Mouse (Mus musculus) layer of hippocampus, adult 2 months (tissue): ENCODE measurements around the gene Atl3. TPM values are rescaled to one million over a fixed set of nuclear protein-coding genes. Genes with fewer than 3 reads are reported as not detected.

ENCODE experiments used
- DNase-seq, 2 experiments: peaks; one replicate each; pipeline ENCODE4 v3.0.0; 2022; ENCODE audit warnings: low spot score in 2 of 2
- H3K27ac ChIP-seq: fragments of 200-600 bp; 2 replicates; pipeline ENCODE4 v1.8.1; 2022
- H3K4me3 ChIP-seq: fragments of 200-600 bp; 2 replicates; pipeline ENCODE4 v1.8.1; 2022; ENCODE audit warnings: mild to moderate bottlenecking
- CTCF ChIP-seq: fragments of 200-600 bp; conservative IDR thresholded peaks from 2 replicates; pipeline ENCODE4 v1.8.1; 2022; ENCODE audit warnings: antibody characterized with exemption, mild to moderate bottlenecking, moderate library complexity
- long read RNA-seq, 2 experiments: library from polyadenylated mRNA; stranded (forward); transcript quantifications; one replicate each; pipeline ENCODE4 v2.0.0; 2021; ENCODE audit warnings: borderline mapping rate in 2 of 2
- total RNA-seq, 2 experiments: library from RNA; stranded (reverse); gene quantifications; 2 replicates each; pipeline ENCODE4 v1.2.3; 2021

The Atl3 gene
- 10 to 100 TPM; 20.5 to 23.0 TPM for total RNA-seq
- long read RNA-seq, experiment 1, partial matches to known transcripts = 0 of 5 reads
- long read RNA-seq, experiment 1, other reads (novel, unspliced or antisense) = 5 of 5 reads
- long read RNA-seq, experiment 2, partial matches to known transcripts = 0 of 3 reads
- long read RNA-seq, experiment 2, other reads (novel, unspliced or antisense) = 3 of 3 reads

GRCm38 (mm10) chr19:7493352-7494186, at the start of gene Atl3:
Atl3 (plus strand) TSS chr19:7494040.
- TF ChIP-seq CTCF = no peak
- Histone ChIP-seq H3K4me3 (peak within 1 kb of the TSS; percentile 89), H3K27ac (peak within 1 kb of the TSS; percentile 99)
- DNase-seq = no peak

GRCm38 (mm10) chr19:7445105-7445504, 48.7 kb upstream of the Atl3 start:
- H3K27ac ChIP-seq = no peak overlapping the region

GRCm38 (mm10) chr19:7445596-7445995, 48.2 kb upstream of the Atl3 start:
- no peak overlapping the region for H3K4me3 ChIP-seq
- H3K27ac ChIP-seq = no peak overlapping the region
- DNase-seq = no peak
- TF ChIP-seq CTCF = no peak

More at GRCm38 (mm10) chr19:7445105-7445504, 48.7 kb upstream of the Atl3 start:
- TF ChIP-seq CTCF = no peak
- DNase-seq = no peak
- H3K4me3 ChIP-seq = no peak overlapping the region

GRCm38 (mm10) chr19:7456803-7457202, 37.0 kb upstream of the Atl3 start:
- no peak for DNase-seq
- TF ChIP-seq CTCF = peak; percentile 42
- no peak overlapping the region for H3K27ac ChIP-seq
- H3K4me3 ChIP-seq = no peak overlapping the region

GRCm38 (mm10) chr19:7458901-7459300, 34.9 kb upstream of the Atl3 start:
- Histone ChIP-seq H3K27ac (no peak overlapping the region), H3K4me3 (no peak overlapping the region)
- DNase-seq = no peak
- TF ChIP-seq CTCF = no peak

- DNase-seq = no peak
- TF ChIP-seq CTCF = no peak
- no peak overlapping the region for H3K27ac ChIP-seq
- no peak overlapping the region for H3K4me3 ChIP-seq
Observed at GRCm38 (mm10) chr19:7459370-7459769, 34.5 kb upstream of the Atl3 start.

- Histone ChIP-seq H3K4me3 (no peak overlapping the region), H3K27ac (no peak overlapping the region)
- DNase-seq = no peak
- TF ChIP-seq CTCF = no peak
Observed at GRCm38 (mm10) chr19:7467915-7468314, 25.9 kb upstream of the Atl3 start.

- no peak overlapping the region for H3K27ac ChIP-seq
- no peak overlapping the region for H3K4me3 ChIP-seq
- DNase-seq = no peak
- no peak for TF ChIP-seq CTCF
Observed at GRCm38 (mm10) chr19:7470643-7471042, 23.2 kb upstream of the Atl3 start.

- Histone ChIP-seq H3K4me3 (peak overlapping the region; percentile 88; the same call in 1 of the 2 replicates), H3K27ac (no peak overlapping the region)
- DNase-seq = no peak
- TF ChIP-seq CTCF = no peak
Observed at GRCm38 (mm10) chr19:7479751-7480248, 14.0 kb upstream of the Atl3 start.

- peak overlapping the region; percentile 88 for H3K4me3 ChIP-seq
- peak; percentile 13 for TF ChIP-seq CTCF
- peak overlapping the region; percentile 99 for H3K27ac ChIP-seq
- DNase-seq = peak; percentile 51 to 55
Observed at GRCm38 (mm10) chr19:7481541-7482265, 12.1 kb upstream of the Atl3 start.

- peak overlapping the region; percentile 99 for H3K27ac ChIP-seq
- peak overlapping the region; percentile 88 for H3K4me3 ChIP-seq
- no peak for DNase-seq
- TF ChIP-seq CTCF = no peak
Observed at GRCm38 (mm10) chr19:7482266-7482598, 11.6 kb upstream of the Atl3 start.

GRCm38 (mm10) chr19:7482599-7483511, 11.0 kb upstream of the Atl3 start, which contains the start of gene Rtn3:
Rtn3 (minus strand) TSS chr19:7483281.
- peak; percentile 97 for DNase-seq
- TF ChIP-seq CTCF = no peak
- Histone ChIP-seq H3K27ac (peak within 1 kb of the TSS; percentile 99), H3K4me3 (peak within 1 kb of the TSS; percentile 88)
